Mouse (Mus musculus) kidney, postnatal 10 days (tissue): ENCODE results near the gene Syce2.
"Not testable (repeated sequence)": the region's sequence is repeated elsewhere in the genome, so short reads cannot be mapped to it uniquely, and the experiment has no call there.

Experiments used
- DNase-seq: peaks from one replicate; pipeline ENCODE4 v3.0.0; 2021; ENCODE audit warnings: mixed read lengths

Gene Syce2

DNA sequence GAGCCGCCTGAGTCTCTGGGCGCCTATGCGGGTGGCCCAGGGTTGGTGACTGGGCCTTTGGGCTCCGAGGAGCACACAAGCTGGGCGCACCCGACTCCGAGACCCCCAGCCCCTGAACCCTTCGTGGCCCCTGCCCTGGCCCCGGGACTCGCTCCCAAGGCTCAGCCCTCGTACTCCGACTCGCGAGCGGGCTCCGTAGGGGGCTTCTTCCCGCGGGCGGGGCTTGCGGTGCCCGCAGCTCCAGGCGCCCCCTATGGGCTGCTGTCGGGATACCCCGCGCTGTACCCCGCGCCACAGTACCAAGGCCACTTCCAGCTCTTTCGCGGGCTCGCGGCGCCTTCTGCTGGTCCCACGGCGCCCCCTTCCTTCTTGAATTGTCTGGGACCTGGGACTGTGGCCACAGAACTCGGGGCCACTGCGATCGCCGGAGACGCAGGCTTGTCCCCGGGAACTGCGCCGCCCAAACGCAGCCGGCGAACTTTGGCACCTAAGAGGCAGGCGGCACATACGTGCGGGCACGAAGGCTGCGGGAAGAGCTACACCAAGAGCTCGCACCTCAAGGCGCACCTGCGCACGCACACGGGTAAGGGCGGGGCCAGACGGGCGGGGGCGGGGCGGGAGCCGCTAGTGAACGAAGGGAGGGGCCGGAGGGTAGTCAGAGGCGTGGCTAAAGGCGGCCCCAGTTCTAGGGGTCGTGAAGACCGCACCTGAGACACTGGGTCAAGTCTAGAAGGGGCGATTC, 31.2 kb downstream of the Syce2 start:
- peak; percentile 97 for DNase-seq

GRCm38 (mm10) chr8:84904351-84904750, 32.4 kb downstream of the Syce2 start:
- no peak for DNase-seq

DNA sequence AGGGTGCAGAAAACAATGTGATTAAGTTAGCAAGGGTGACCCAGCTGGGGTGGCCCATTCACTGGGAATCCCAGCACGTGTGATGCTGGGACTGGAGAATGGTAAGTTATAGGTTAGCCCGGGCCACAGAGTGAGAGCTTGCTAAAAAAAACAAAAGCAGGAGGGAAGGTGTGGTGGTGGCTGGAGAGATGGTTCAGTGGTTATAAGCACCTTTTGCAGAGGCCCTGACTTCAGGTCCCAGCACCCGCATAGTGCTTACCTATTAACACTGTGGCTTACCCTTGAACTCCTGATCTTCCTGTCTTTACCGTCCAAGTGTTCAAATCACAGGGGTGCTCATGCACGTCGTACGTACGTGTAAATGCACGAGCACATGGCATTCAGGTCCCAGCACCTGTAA, 35.1 kb downstream of the Syce2 start:
- DNase-seq = no peak

- no peak for DNase-seq
These were observed 35.6 kb downstream of the Syce2 start for GRCm38 (mm10) chr8:84907493-84907892.

GRCm38 (mm10) chr8:84907979-84908378, 36.1 kb downstream of the Syce2 start:
- not testable (repeated sequence) for DNase-seq

DNA sequence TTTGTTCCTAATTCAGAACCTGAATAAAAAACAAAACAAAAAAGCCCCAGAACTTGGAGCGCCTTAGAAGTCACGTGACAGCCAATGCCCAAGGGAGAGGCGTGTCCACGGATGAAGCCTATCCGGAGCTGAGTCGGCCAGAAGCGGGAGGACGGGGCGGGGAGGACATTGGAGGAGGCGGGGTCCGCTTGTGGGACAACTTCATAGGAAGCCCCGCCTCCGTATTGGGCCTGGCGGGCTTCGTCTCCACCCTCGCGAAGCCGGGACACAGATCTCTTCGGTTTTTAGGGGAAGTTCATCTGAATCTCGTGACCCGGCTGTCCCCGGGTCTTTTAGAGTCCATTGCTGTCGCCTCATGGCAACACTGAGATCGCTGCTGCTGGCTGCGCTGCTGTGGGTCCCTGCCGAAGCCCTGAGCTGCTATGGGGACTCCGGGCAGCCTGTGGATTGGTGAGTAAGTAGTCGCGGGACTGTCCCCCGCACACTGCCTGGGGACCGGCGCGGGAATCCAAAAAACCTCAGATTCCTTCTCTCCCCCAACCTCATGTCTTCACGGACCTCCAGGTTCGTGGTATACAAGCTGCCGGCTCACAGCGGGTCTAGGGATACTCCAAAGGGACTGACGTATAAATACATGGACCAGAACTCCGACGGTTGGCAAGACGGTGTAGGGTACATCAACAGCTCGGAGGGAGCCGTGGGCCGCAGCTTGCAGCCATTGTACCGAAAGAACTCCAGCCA, 36.7 kb downstream of the Syce2 start, which contains the start of gene Dnase2a:
Gene Dnase2a (plus strand): TSS at position 140 of the 741 bp plus-strand sequence.
- peak; percentile 98 for DNase-seq

- DNase-seq = no peak
These were observed 37.4 kb downstream of the Syce2 start for GRCm38 (mm10) chr8:84909162-84909767.

GRCm38 (mm10) chr8:84909949-84910348, 38.0 kb downstream of the Syce2 start:
- no peak for DNase-seq

DNA sequence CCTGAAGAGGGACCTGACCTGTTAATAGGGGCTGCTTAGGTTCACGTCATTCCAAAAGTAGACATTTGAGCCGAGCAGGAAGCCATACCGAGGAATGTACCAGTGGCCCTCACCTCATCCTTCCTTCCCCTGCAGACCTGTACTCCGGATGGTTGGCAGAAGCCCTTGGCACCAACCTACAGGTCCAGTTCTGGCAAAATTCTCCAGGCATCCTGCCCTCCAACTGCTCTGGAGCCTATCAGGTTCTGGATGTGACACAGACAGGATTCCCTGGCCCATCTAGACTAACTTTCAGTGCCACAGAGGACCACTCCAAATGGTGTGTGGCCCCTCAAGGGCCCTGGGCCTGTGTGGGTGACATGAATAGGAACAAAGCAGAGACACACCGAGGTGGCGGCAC, 38.6 kb downstream of the Syce2 start:
- DNase-seq = no peak

DNA sequence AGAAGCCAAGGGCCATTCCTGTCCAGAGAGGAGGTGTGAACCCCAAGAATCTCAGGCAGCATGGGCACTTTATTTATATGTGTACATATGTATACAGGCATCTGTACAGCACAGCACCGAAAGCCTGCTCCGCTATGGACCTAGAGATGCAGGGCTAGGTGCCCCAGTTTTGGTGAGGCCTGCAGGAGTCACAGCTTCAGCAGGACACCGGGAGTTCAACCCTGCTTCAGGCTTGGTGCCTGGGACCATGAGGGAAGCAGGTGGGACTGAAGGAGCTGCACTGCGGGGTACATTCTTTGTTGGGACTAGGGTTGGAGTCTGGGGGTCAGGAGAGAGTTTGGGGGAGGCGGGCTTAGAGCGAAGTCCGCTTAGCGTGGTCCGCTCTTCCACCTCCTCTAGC, 39.9 kb downstream of the Syce2 start:
- DNase-seq = no peak

- DNase-seq = no peak
These were observed 40.5 kb downstream of the Syce2 start for GRCm38 (mm10) chr8:84912391-84912790.

GRCm38 (mm10) chr8:84912895-84913501, 41.1 kb downstream of the Syce2 start:
- peak; percentile 79 for DNase-seq

DNA sequence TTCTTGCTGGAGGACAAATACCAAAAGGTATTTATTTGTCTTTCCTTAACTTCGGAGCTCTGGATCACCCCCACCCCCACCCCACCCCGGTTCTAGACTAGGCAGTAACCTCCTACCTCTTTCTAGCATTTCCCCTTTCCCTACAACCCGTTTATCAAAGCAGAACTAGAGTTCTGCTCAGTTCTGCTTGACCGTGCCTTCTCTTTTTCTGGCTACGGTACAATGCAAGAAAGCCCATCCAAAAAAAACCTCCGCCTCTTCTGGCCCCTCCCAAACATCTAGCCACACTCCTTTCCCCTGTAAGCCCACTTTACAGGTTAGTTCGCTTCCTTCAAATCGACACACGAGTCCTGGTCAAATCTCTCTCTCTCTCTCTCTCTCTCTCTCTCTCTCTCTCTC, 41.6 kb downstream of the Syce2 start:
- DNase-seq = no peak

DNA sequence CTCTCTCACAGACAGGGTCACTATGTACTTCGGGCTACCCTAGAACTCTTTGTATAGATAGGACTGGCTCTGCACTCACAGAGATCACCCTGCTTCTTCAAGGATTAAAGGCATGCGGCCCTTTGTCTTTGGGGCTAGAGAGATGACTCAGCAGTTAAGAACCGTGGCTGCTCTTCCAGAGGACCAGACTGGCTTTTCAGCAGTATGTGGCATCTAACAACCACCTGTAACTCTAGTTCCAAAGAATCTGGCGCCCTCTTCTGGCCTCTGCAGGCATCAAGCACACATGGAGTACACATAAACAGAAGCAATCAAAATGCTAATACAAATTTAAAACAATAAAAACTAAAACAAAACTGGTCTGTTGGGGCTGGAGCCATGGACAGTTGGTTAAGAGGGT, 42.0 kb downstream of the Syce2 start:
- DNase-seq = peak; percentile 28

DNA sequence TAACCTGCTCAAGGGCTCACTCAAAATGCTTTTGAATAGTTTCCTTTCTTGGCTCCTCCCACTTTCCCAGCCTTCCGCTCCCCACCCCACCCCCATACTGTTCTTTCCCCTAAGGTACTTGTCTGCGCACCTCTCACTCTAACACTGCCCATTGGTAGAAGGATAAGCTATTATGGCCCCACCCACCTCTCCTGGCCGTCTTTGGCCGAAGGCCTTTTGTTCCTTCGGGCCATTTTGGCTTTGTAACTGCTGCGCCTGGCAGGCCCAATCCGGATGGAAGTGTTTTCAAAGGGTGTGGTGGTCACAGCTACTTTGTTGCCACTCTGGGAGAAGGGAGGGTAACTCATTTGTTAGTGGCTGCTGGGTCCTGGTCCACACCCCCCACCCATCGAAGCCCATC, 43.4 kb downstream of the Syce2 start:
- DNase-seq = no peak

DNA sequence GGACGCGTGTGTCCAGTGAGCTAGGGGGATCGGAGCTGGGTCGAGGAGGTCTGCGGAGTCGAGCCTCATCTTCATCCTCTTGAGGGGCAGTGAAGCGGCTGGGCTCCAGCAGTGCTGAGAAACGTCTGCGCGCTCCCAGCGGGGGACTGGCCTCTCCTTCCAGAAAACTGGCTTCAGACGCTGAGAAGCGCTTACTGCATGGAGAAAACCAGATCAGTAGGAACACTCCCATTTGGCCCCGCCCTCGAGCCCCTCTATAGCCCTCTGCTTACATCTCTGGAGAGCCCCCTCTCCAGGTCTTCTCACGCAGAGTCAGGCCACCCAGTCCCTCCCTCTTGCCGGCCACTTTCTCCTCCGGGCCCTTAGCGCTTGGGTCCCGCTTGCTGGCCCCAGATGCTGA, 45.9 kb downstream of the Syce2 start:
- DNase-seq = no peak

DNA sequence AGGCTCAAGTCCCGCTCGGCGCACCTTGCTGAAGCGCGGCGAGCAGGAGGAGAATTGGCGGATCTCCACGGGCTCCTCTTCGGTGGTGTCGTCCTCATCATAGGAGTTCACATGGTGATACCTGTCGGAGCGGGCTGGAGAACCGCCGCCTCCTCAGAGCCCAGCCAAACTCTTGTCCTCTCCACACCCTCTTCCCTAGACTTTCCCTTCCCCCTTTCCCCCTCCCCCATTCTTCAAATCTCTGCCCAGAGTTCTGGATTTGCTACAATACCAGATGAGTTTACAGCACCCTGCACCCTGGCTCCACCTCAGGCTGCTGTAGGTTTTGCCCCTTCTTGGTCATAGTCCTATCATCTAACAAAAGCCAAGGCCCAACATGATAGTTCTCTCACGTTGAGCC, 46.7 kb downstream of the Syce2 start:
- DNase-seq = no peak

DNA sequence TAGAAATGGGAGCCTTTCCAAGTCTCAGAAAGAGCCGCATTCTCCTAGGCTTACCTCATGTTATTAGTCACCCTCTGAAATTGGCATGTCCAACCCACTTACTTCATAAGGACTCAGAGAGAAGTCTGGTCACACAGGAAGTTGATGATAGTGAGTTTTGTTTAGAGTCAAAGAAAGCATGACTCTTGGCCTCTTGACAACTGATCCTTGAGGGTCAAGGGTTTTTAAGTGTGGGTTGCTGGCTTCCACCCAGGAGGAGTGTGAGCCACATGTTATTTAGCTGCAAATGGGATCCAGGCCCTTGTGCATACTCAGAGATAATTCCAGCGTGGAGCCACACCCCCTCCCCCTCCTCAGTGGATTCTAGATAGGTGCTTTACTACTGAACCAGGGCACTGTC, 49.7 kb downstream of the Syce2 start:
- no peak for DNase-seq

GRCm38 (mm10) chr8:84925557-84925956, 53.6 kb downstream of the Syce2 start:
- no peak for DNase-seq

GRCm38 (mm10) chr8:84927513-84927912, 55.6 kb downstream of the Syce2 start:
- no peak for DNase-seq

GRCm38 (mm10) chr8:84928456-84929306, 56.8 kb downstream of the Syce2 start:
- peak; percentile 85 for DNase-seq

GRCm38 (mm10) chr8:84930582-84930981, 58.7 kb downstream of the Syce2 start:
- no peak for DNase-seq
